Mouse (Mus musculus) liver, embryonic 11.5 days (tissue): Measurements from ENCODE around the gene Cabin1. TPM values are rescaled to one million over a fixed set of nuclear protein-coding genes. Genes with fewer than 3 reads are reported as not detected.

Experiments
- ATAC-seq: fragments of 200-750 bp; cut with Nextera tagmentation; replicated peaks from 2 replicates; pipeline ENCODE4 v1.8.0; 2017; ENCODE audit warnings: moderate number of reproducible peaks, mild to moderate bottlenecking, moderate TSS enrichment, moderate library complexity; ENCODE audit not compliant: low FRiP score
- DNase-seq: peaks from one replicate; pipeline ENCODE4 v3.0.0-alpha.2; 2017; ENCODE audit warnings: low spot score
- H3K27ac ChIP-seq: fragments of 300-500 bp; sonication (generic); 2 replicates; pipeline ENCODE4 v1.5.1; 2014; ENCODE audit warnings: mild to moderate bottlenecking, low read depth, low read length, control low read depth
- H3K27me3 ChIP-seq: fragments of 300-500 bp; sonication (generic); replicated peaks from 2 replicates; pipeline ENCODE4 v1.6.1; 2014; ENCODE audit warnings: low read length, mixed read lengths; ENCODE audit not compliant: control insufficient read depth, insufficient read depth
- H3K36me3 ChIP-seq: fragments of 300-500 bp; sonication (generic); 2 replicates; pipeline ENCODE4 v1.6.1; 2014; ENCODE audit warnings: mild to moderate bottlenecking, low read length, moderate library complexity, mixed read lengths; ENCODE audit not compliant: control insufficient read depth, insufficient read depth
- H3K4me1 ChIP-seq: fragments of 300-500 bp; sonication (generic); replicated peaks from 2 replicates; pipeline ENCODE4 v1.6.1; 2014; ENCODE audit warnings: low read length, mixed read lengths; ENCODE audit not compliant: control insufficient read depth, insufficient read depth
- H3K4me2 ChIP-seq: fragments of 300-500 bp; sonication (generic); 2 replicates; pipeline ENCODE4 v1.6.1; 2014; ENCODE audit warnings: mild to moderate bottlenecking, control low read depth, moderate library complexity
- H3K4me3 ChIP-seq: fragments of 300-500 bp; sonication (generic); 2 replicates; pipeline ENCODE4 v1.5.1; 2014; ENCODE audit warnings: low read depth, low read length, control low read depth
- H3K9ac ChIP-seq: fragments of 300-500 bp; sonication (generic); 2 replicates; pipeline ENCODE4 v1.6.1; 2014; ENCODE audit warnings: low read depth, low read length, control low read depth
- H3K9me3 ChIP-seq: fragments of 300-500 bp; sonication (generic); 2 replicates; pipeline ENCODE4 v1.6.1; 2016; ENCODE audit warnings: low read length, inconsistent platforms, mixed read lengths; ENCODE audit not compliant: control insufficient read depth
- WGBS: fragments of 180-500 bp; shearing (Covaris S2); extraction: QIAGEN DNeasy Blood & Tissue Kit; methylation state at CpG from one replicate; pipeline ENCODE4 v1.1.7; 2014; 5-methylcytosine and 5-hydroxymethylcytosine counted together
- polyA plus RNA-seq: library from polyadenylated mRNA; unstranded; fragments of >200 nt; fragmentation: Nextera tagmentation; extraction: Ambion mirVana; gene quantifications from 2 replicates; pipeline ENCODE4 v1.2.1, GENCODE M21; 2014

Gene Cabin1
- polyA plus RNA-seq, 1 experiment from 2014 or later: 33.3 TPM

DNA sequence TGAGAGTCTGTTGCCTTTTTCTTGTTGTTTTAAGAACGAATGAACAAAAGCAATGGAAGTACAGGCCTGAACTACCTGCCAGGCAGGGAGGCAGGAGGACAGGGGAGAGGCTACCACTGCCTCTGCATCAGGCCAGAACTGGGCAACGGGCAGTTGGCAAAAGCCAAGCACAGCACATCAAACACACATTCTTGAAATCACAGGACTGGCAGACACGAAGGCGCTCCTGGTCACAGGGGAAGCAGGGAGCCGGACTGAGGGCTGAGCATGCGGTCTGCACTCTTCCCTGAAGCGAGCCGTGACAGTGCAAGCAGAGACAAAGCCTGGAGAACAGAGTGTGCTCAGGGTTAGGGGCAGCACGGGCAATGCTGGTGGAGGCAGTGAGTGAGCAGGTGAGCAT is 54.9 kb downstream of the Cabin1 start:
- Histone ChIP-seq H3K4me1 (peaks cover 13% of the 10 kb centered on the region), H3K9ac (no peak overlapping the region), H3K4me3 (no peak overlapping the region), H3K27me3 (no peaks in the 10 kb centered on the region), H3K27ac (no peak overlapping the region), H3K4me2 (no peak overlapping the region), H3K36me3 (peaks cover 36% of the 10 kb centered on the region), H3K9me3 (no peaks in the 10 kb centered on the region)
- DNase-seq: no peak
- no peak for ATAC-seq
- WGBS: 91% methylated on average over 9 of the region's 9 CpGs

- no peak for DNase-seq
- Histone ChIP-seq H3K9me3 (no peaks in the 10 kb centered on the region), H3K36me3 (peaks cover 35% of the 10 kb centered on the region), H3K4me3 (no peak overlapping the region), H3K4me2 (no peak overlapping the region), H3K27ac (no peak overlapping the region), H3K27me3 (no peaks in the 10 kb centered on the region), H3K9ac (no peak overlapping the region), H3K4me1 (peaks cover 13% of the 10 kb centered on the region)
- 63% methylated on average over 9 of the region's 9 CpGs for WGBS
- ATAC-seq: no peak
Observed at GRCm38 (mm10) chr10:75708633-75708992, 55.5 kb downstream of the Cabin1 start.

- Histone ChIP-seq H3K27ac (no peak overlapping the region), H3K9me3 (no peaks in the 10 kb centered on the region), H3K4me2 (no peak overlapping the region), H3K27me3 (no peaks in the 10 kb centered on the region), H3K9ac (no peak overlapping the region), H3K36me3 (peaks cover 30% of the 10 kb centered on the region), H3K4me3 (no peak overlapping the region), H3K4me1 (peaks cover 13% of the 10 kb centered on the region)
- DNase-seq (no peak), ATAC-seq (no peak)
- WGBS: 95% methylated on average over 3 of the region's 3 CpGs
Observed at GRCm38 (mm10) chr10:75707901-75708632, 56.1 kb downstream of the Cabin1 start.

DNA sequence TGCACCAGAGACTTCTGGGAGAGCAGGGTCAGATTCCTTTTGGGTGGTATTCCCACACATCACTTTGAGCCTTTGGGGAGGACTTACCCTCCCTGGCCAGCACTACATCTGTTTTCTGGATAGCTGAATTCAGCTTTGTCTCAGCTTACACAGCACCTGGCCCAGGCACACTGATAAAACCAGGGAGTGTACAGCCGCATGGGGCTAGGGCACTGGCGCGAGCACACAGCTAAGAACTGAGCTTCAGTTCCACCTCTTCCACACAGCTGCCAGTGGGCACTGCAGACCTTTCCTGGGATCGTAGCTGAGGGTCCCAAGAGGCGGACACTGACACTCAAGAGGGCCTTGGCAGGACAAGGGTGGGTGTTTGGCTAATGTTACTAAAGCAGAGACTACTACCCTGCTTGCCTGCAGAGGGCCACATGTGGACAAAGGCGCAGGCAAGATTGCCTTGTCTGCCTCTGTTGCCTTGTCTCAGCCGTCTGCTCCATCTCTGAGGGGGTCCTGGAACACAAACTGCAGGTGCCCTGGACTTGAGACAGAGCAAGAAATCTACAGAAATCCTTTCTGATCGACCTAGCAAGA is 57.4 kb downstream of the Cabin1 start:
- 72% methylated on average over 8 of the region's 8 CpGs for whole genome bisulfite sequencing
- H3K4me1 ChIP-seq: peaks cover 13% of the 10 kb centered on the region
- H3K9me3 ChIP-seq: no peaks in the 10 kb centered on the region
- no peak overlapping the region for H3K4me3 ChIP-seq
- peak overlapping the region; percentile 74 for H3K27ac ChIP-seq
- peak; percentile 81 for ATAC-seq
- H3K4me2 ChIP-seq: peak overlapping the region; percentile 8
- H3K36me3 ChIP-seq: peaks cover 23% of the 10 kb centered on the region; the same call in 1 of the 2 replicates
- H3K9ac ChIP-seq: peak overlapping the region; percentile 17; the same call in 1 of the 2 replicates
- H3K27me3 ChIP-seq: no peaks in the 10 kb centered on the region
- no peak for DNase-seq

GRCm38 (mm10) chr10:75705681-75706400 is 58.3 kb downstream of the Cabin1 start:
- Histone ChIP-seq H3K36me3 (peaks cover 15% of the 10 kb centered on the region; the same call in 1 of the 2 replicates), H3K4me1 (peaks cover 13% of the 10 kb centered on the region), H3K4me3 (no peak overlapping the region), H3K9ac (no peak overlapping the region), H3K27me3 (no peaks in the 10 kb centered on the region), H3K27ac (peak overlapping the region; percentile 74), H3K4me2 (no peak overlapping the region; the same call in 1 of the 2 replicates), H3K9me3 (no peaks in the 10 kb centered on the region)
- WGBS: 60% methylated on average over 7 of the region's 7 CpGs
- DNase-seq (no peak), ATAC-seq (peak; percentile 95)

DNA sequence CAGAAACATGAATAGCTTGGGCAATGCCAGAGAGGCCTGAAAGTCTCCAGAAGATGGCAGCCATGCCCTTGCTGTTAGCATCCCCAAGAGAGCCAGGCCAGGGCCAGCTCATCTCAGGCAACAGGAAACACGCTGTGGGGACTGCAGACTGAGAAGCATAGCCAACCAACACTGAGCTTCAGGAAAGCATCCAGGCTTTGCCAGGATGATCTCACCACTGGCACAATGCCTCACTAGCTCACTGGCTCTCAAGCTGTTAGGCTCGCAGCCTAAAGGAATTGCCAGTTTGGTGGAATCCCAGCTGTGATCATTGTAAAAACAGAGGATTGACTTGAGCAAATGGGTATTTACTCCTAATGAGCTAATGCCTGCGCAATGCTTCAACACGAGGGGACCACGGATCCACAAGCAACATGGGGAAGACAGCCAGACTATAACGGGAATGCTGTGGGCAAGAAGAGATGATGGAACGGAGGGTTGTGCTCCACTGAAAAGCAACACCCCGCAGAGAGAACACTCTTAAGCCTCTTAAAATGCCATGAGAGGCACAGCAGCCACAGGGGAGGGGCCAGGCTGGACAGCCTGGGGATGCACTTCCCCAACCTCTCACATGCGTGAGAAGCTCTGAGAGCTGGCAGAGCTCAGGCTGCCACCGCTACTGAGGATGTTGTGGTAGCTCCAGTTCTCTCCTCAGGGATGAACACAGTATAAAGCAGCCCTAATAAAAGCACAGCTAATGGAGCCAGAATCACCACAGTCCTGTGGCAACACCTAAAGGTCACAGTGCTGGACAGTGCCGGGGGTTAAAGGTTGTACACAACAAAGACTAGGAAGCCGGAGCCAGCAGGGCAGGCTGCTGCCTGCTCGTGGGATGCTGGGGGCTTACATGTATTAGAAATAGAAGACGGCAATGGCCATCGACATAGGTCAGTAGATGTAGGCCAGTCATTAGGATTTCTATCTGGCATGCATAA is 59.6 kb downstream of the Cabin1 start:
- WGBS: 87% methylated on average over 15 of the region's 15 CpGs
- peaks cover 19% of the 10 kb centered on the region; the same call in 1 of the 2 replicates for H3K36me3 ChIP-seq
- H3K4me3 ChIP-seq: no peak overlapping the region
- peaks cover 13% of the 10 kb centered on the region for H3K4me1 ChIP-seq
- no peak for ATAC-seq
- no peaks in the 10 kb centered on the region for H3K27me3 ChIP-seq
- no peak overlapping the region for H3K4me2 ChIP-seq
- no peak overlapping the region for H3K27ac ChIP-seq
- no peak for DNase-seq
- H3K9ac ChIP-seq: no peak overlapping the region
- H3K9me3 ChIP-seq: no peaks in the 10 kb centered on the region

DNA sequence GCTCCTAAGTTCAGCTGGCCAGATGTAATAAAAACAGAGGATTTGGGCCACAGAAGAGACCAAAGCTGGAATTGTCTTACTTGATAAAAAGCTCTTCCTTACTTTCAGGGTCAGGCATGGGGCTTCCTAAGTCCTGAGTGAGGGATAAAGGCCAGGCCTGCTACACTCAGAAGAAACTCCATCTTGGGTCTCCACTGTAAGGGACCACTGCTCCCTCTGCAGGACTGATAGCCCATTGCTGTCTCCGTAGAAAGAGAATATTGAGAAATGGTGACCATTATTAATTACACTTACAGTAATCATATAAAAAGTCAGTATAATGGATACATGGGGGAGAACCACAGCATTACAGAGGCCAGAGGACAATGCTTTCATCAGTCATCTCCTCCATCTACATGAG is 60.6 kb downstream of the Cabin1 start:
- no peak for ATAC-seq
- Histone ChIP-seq H3K36me3 (peaks cover 26% of the 10 kb centered on the region; the same call in 1 of the 2 replicates), H3K27me3 (no peaks in the 10 kb centered on the region), H3K4me1 (peaks cover 19% of the 10 kb centered on the region), H3K4me2 (no peak overlapping the region), H3K9me3 (no peaks in the 10 kb centered on the region), H3K27ac (no peak overlapping the region), H3K4me3 (no peak overlapping the region), H3K9ac (no peak overlapping the region)
- WGBS: 84% methylated on average over 1 of the region's 1 CpGs
- no peak for DNase-seq

DNA sequence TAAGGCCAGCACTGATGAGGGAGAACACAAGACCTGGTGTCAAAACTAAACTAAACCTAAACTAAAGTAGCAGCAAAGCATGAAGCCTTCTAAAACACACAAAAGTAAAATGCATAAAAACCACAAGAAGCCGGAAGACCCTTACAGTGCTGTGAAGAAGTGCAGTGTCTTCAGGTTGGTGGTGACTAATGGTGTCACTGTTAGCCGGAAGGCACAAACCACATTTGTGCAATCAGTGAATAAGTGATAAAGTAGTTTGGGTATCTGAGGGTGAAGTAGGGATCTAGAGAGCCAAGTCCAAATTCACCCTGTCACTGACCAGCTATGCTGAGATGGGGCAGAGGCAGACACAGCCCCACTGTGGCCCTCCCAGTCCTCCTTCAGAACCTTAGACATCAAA is 61.6 kb downstream of the Cabin1 start:
- no peak overlapping the region for H3K27ac ChIP-seq
- no peak overlapping the region for H3K4me2 ChIP-seq
- WGBS: 69% methylated on average over 2 of the region's 2 CpGs
- H3K36me3 ChIP-seq: peaks cover 22% of the 10 kb centered on the region; the same call in 1 of the 2 replicates
- H3K27me3 ChIP-seq: no peaks in the 10 kb centered on the region
- no peak overlapping the region for H3K4me3 ChIP-seq
- peaks cover 29% of the 10 kb centered on the region for H3K4me1 ChIP-seq
- H3K9me3 ChIP-seq: no peaks in the 10 kb centered on the region
- no peak for DNase-seq
- no peak for ATAC-seq
- no peak overlapping the region for H3K9ac ChIP-seq
